Mouse (Mus musculus) embryonic stem cell, embryonic (primary cell): ENCODE data around the gene Tmem120a.

Experiments used
- CTCF ChIA-PET, 4 experiments: fragments of 300-600 bp in 2 of 4; fragments of 350-600 bp in 2 of 4; sonication (Branson Sonifier 250); formaldehyde crosslinking; loops; one replicate each; lab custom pipeline; 2022; ENCODE audit warnings: inconsistent platforms in 2 of 4; lab: Charles Lee
- POLR2A ChIA-PET, 4 experiments: fragments of 300-600 bp in 2 of 4; fragments of 350-600 bp in 2 of 4; sonication (Branson Sonifier 250); formaldehyde crosslinking; loops; one replicate each; lab custom pipeline; 2022; ENCODE audit warnings: antibody characterized with exemption in 4 of 4, inconsistent platforms in 1 of 4; lab: Charles Lee

Gene Tmem120a

DNA sequence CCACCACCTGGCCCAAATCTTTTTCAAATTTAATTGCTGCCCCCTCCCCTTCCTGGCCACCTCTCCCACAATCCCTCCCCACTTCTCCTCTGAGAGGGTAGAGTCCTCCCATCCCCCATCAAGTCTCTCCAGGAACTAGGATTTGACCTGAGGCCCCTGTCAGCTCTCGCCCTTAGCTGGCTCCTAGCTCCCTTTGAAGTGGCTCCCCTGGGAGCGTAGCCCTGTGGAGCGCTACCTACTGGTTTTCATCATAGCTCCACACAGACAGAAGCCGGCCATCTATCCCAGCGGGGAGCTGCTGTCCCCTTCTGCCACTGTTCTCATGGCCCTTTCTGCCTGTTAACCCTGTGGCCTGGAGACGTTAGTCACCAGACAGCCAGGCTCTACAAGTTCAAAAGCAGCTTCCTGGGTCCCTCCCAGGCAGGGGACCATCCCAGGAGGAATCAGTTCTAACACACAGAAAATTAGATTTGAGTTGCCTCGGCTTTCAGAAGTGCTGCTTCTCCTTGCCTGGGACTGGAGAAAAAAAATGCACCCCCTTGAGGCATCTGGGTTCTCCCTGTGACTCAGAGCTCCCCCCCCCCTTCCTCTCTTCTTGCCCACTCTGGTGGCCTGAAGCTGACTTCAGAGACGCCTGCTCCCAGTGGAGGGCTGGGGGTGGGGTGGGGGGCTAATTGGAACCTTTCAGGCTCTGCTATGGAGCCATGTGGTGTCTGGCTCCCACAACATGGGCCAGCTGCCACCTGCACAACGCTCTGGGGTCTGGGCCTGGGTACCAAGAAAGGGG, 19.5 kb downstream of the Tmem120a start:
- CTCF ChIA-PET = interaction anchor here (0.5 to 2.8 kb wide), 21 partner anchors 9 to 690 kb away, joined by 3 to 11 read pairs (median 3); partner anchors contain the start of gene Srrm3 (in 1 of the 4)
- POLR2A ChIA-PET = interaction anchor here (0.5 to 5.2 kb wide), 30 partner anchors 9 to 1071 kb away, joined by 3 to 43 read pairs (median 6); partner anchors contain the start of genes Tmem120a (in 3 of the 4), Mdh2 (in 1 of the 4) and Styxl1 (in 1 of the 4)

DNA sequence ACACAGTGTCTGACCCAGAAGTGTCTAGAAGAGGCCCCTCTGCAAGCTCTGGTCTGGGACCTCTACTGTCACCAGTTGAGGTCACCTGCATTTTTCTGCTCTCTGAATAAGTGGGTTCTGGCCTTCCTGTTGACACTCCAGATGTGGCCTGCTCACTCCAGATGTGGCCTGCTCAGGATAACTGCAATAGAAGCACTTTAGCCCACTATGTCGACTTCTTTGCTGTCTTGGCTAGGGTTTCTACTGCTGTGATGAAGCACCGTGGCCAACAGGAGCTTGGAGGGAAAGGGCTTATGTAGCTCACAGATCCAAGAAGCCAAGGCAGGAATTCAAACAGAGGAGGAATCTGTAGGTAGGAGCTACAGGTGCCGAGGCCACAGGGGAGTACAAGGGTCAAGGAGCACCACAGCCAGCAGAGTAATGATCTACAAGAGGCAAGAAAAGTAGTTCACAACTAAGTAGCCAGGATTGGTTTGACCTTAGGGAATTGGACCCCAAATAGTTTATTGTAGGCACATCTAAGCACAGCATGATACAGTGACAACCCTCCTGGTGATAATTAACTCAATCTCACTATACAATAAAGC, 21.0 kb downstream of the Tmem120a start:
- POLR2A ChIA-PET = interaction anchor here in 3 of 4 experiments (0.8 to 5.2 kb wide), 15 partner anchors 8 to 1313 kb away, joined by 3 to 43 read pairs (median 5); partner anchors contain the start of genes Mdh2 (in 2 of the 3), Styxl1 (in 2 of the 3) and Tmem120a (in 1 of the 3)
- CTCF ChIA-PET = interaction anchor here in 3 of 4 experiments (0.8 to 2.8 kb wide), 5 partner anchors 14 to 132 kb away, joined by 3 to 11 read pairs (median 3); no protein-coding TSS in a partner anchor

DNA sequence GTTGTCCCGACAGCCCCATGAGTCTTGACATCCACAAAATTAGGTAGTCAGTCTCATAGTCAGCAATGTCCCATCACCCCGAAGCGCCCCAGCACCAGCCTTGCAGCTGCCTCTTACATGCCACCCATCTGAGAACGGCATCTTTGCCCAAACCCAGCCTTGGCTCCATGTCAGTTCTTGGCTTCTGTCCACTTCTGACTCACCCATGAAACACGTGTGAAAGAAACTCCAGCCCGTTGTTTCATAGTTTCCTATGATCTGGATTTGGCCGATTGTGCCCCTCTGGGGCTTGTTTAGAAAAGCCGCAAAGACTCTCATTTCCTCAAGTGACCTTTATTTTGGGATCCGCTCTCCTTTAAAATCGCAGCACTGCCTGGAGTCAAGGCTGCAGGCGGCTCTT, 22.1 kb downstream of the Tmem120a start:
- CTCF ChIA-PET = interaction anchor here in 1 of 4 experiments (0.6 kb wide), 1 partner anchor 464 kb away, joined by 3 read pairs; no protein-coding TSS in a partner anchor
- POLR2A ChIA-PET = interaction anchor here in 3 of 4 experiments (0.6 to 5.2 kb wide), 4 partner anchors 9 to 78 kb away, joined by 3 to 43 read pairs (median 4); partner anchors contain the start of genes Mdh2 (in 1 of the 3) and Styxl1 (in 1 of the 3)

DNA sequence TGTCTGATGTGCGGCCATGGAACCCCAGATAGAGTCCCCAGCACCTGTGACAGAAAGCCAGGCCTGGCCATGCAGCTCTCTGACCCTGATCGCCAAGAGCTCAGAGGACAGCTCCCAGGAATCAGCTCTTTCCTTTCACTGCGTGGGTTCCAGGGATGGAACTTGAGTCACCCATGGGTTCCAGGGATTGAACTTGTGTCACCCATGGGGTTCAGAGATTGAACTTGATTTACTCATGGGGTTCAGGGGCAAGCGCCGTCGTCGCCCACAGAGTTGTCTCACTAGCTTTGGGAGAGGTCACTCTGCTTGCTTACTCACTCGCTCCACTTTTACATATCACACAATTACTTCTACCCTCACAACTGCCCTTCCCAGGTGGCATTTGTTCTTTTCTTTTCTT, 23.2 kb downstream of the Tmem120a start:
- ChIA-PET POLR2A (interaction anchor here (0.5 to 1.7 kb wide), 15 partner anchors 9 to 1405 kb away, joined by 3 to 7 read pairs (median 4); partner anchors contain the start of genes Dtx2 (in 1 of the 4), Mdh2 (in 1 of the 4), Styxl1 (in 1 of the 4) and Tmem120a (in 1 of the 4)), CTCF (interaction anchor here in 3 of 4 experiments (0.6 to 1.6 kb wide), 9 partner anchors 10 to 1138 kb away, joined by 3 to 6 read pairs (median 3); partner anchors contain the start of gene Tmem120a (in 1 of the 3))

DNA sequence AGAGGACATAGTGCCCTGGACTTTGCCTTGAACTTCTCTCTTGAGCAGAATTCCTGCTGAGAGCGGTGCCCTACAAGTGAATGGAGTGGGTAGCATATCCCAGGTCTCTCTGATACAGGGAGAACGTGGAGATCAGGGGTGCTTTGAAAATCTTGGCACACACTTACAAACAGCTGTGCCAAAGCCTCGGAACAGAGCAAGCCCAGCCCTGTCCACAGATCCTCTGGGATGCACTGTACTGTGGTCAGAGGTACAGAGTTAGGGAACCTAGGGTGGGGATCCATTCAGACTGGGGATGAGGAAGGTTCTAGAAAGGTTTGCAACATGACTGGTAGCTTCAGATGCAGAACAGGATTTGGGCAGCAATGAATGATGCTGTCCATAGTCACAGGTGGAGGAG, 24.1 kb downstream of the Tmem120a start:
- CTCF ChIA-PET = interaction anchor here in 3 of 4 experiments (0.6 to 1.6 kb wide), 7 partner anchors 13 to 426 kb away, joined by 3 to 6 read pairs (median 3); partner anchors contain the start of gene Tmem120a (in 1 of the 3)
- POLR2A ChIA-PET = interaction anchor here (0.6 to 1.7 kb wide), 12 partner anchors 8 to 1261 kb away, joined by 3 to 7 read pairs (median 4); partner anchors contain the start of genes Dtx2 (in 1 of the 4), Mdh2 (in 1 of the 4), Styxl1 (in 1 of the 4) and Tmem120a (in 1 of the 4)

DNA sequence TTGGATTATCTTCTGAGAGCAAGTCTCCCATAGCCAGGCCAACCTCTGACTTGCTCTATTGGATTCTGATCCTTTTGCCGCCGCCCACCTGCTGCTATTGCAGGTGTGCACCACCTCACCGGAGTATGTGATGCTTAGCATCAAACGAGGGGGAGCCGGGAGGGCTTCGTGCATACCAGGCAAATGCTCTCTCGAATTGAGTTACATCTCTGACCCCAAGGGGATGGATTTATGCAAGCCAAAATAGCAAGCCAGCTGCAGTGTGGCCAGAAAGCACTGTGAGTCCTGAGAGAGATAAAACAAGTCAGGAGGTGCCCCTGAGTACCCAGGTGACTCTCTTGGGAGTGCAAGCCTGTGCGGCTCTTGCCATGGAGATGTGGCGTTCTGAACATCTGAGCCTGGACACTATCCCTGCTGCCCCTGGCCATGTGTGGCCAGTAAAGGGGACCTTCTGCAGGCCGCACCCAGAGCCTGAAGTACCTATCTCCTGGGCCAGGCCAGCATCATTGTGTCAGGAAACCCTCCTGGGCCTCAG, 24.6 kb downstream of the Tmem120a start:
- CTCF ChIA-PET = interaction anchor here in 1 of 4 experiments (1.6 kb wide), 1 partner anchor 25 kb away, joined by 3 read pairs; the partner anchor contains the start of gene Tmem120a

DNA sequence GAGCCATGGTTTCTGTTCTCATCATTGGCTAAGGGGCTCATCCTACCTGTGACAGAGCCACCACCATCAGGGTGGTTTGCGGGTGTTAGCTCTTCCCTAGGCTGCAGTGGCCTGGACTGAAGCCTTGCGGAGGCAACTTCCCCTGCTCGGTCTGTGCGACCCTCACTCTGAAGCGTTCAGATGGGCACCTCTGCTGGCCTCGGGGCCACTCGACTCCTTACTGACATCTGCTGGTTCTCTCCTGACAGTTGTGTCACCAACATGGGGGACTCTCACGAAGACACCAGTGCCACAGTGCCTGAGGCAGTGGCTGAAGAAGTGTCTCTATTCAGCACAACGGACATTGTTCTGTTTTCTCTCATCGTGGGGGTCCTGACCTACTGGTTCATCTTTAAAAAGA, 28.6 kb downstream of the Tmem120a start:
- ChIA-PET POLR2A (interaction anchor here in 2 of 4 experiments (0.9 to 3.6 kb wide), 4 partner anchors 9 to 58 kb away, joined by 3 to 18 read pairs (median 4); no protein-coding TSS in a partner anchor), CTCF (interaction anchor here in 2 of 4 experiments (0.6 to 1.1 kb wide), 3 partner anchors 13 to 99 kb away, joined by 4 to 7 read pairs (median 6); no protein-coding TSS in a partner anchor)

More for the DNA sequence above, 24.6 kb downstream of the Tmem120a start:
- POLR2A ChIA-PET = interaction anchor here in 1 of 4 experiments (1.4 kb wide), 1 partner anchor 25 kb away, joined by 3 read pairs; the partner anchor contains the start of gene Tmem120a

DNA sequence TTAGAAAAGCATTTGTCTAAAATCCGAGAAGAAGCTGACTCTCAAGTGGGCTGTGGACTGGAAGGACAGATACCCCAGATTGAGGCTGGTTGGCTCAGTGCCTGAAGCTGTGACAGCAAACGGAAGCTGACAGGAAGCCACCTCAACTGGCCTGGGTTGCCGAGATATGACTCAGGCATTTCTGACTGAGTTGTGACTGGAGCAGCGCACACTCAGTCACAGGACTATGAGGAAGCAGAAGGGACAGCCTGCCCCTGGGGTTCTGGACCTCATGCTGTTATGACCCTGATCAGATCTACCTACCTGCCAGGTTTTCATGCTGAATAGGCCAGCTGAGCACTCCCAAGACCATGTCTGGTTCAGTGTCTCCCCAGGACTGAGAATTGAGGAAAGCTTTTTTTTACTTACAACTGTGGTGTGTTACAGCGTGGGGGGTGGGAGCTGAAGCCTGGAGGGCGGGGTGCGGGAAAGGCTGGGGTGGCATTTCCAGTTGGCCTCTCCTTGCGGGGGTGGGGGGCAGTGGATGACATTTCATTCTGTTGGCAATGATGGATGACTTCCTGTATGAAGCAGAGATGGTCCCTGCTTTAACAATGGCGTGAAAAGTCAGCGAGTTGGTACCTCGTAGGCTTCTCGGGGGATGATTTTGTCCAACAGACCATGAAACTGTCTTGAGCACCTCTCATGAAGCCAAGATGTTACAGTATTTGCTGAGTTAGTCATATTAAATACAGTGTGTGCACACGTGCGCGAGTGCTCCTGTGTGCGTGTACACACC, 30.6 kb downstream of the Tmem120a start:
- ChIA-PET CTCF (interaction anchor here in 1 of 4 experiments (1.0 kb wide), 1 partner anchor 37 kb away, joined by 5 read pairs; no protein-coding TSS in a partner anchor), POLR2A (interaction anchor here in 3 of 4 experiments (0.5 to 3.6 kb wide), 8 partner anchors 11 to 249 kb away, joined by 3 to 18 read pairs (median 5); no protein-coding TSS in a partner anchor)

DNA sequence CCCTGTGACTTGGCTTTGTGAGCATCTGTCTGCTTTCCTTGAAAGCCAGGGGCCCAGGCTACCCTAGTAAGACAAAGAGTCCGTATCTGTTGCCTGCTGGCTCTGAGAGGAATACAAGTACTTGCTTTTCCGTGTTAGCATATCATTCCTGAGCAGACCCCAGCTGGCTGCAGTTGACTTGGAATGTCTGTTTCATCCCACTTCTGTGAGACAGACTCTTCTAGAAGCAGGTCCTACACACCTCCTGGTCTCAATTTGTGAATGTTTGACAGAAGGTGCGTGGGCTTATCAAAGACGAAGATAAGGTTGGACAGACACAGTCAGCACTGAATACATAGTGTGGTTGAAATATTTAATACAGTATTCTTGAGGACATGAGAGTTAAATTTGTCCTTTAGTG, 31.4 kb downstream of the Tmem120a start:
- CTCF ChIA-PET = interaction anchor here in 1 of 4 experiments (0.5 kb wide), 1 partner anchor 311 kb away, joined by 5 read pairs; no protein-coding TSS in a partner anchor

DNA sequence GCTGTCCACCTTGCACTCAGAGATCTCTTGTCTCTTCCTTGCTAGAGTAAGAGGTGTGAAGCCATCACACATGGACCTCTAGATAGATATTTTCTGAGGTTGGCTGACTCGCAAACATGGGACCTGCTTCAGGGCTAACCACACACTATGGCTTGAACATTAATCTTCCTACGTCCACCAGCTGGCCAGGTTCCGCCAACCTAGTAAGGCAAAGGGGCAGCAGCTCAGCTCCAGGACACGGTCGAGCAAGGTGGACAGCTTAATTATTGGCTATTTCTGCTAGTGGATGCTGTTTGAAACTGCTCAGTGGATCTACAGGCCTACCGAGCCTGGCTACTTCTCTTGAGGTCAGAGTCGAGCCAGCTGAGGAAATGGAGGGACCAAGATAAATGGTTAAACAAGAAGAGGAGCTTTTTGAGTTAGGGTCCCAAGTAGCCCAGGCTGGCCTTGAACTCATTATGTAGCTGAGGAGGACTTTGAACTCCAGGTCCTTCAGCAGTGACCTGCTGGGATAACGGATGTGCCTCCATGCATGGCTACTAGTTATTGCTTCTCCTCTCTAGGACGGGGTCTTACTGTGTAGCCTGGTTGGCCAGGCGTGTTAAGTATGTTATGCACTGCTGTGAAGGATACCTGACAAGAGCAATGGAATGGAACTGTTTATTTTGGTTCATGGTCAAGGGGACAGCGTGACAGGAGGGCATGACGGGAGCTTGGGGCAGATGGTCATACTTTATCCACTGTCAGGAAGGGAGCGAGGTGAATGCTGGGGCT, 32.5 kb downstream of the Tmem120a start:
- ChIA-PET CTCF (interaction anchor here in 2 of 4 experiments (0.5 to 1.1 kb wide), 2 partner anchors 22 to 310 kb away, joined by 3 to 5 read pairs; no protein-coding TSS in a partner anchor), POLR2A (interaction anchor here in 3 of 4 experiments (0.5 to 2.2 kb wide), 6 partner anchors 9 to 216 kb away, joined by 3 to 6 read pairs (median 4); no protein-coding TSS in a partner anchor)

More for the DNA sequence above, 31.4 kb downstream of the Tmem120a start:
- POLR2A ChIA-PET = interaction anchor here in 2 of 4 experiments (0.9 to 3.6 kb wide), 6 partner anchors 8 to 21 kb away, joined by 3 to 18 read pairs (median 4); no protein-coding TSS in a partner anchor

DNA sequence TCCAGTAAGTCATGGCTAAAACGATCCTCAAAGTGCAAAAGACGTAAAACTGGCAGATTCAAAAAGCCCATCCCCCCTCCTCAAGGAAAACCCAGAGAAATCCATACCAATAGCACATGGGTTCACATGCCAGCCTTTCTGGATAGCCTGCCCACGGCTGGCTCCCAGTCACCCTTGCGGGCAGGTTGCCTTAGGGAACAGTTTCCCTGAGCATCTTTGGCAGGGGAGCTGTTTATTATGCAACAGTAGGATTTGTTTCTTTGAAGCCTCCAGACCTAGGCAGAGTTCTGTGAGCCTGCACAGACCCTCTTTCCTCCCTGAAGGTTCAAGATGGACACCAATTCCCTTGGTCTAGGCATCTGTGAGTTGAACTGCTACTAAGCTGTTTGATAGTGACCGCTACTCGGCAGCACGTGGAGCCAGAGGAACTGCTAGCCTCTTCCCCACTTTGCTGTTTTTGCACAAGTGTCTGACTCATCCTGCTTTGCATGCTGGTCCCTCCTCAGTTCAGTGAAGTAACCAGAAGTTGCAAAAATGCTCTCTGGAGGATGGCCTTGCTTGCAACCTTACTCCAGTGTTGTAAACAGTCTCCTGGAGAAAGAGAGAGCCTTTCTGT, 33.5 kb downstream of the Tmem120a start:
- ChIA-PET CTCF (interaction anchor here in 3 of 4 experiments (0.6 to 1.0 kb wide), 3 partner anchors 14 to 80 kb away, joined by 3 to 10 read pairs (median 3); no protein-coding TSS in a partner anchor), POLR2A (interaction anchor here in 3 of 4 experiments (0.6 to 1.9 kb wide), 6 partner anchors 10 to 1197 kb away, joined by 3 to 5 read pairs (median 4); no protein-coding TSS in a partner anchor)

DNA sequence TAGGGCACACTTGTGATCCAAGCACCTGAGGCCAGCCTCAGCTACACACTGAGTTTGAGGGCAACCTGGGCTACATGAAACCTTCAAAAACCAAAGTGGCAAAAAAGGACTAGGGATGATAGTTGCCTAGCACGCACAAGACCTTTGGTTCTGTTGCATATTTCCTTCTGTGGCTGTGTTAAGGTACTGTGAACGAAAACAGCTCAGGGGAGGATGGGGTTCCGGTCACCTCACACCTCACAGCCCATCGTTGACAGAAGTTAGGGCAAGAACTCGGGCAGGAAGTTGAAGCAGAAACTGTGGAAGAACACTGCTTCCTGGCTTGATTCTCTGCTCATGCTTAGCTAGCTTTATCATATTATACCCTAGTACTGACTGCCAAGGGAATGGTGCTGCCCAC, 34.5 kb downstream of the Tmem120a start:
- ChIA-PET CTCF (interaction anchor here (0.7 to 2.0 kb wide), 5 partner anchors 14 to 79 kb away, joined by 3 to 12 read pairs (median 9); no protein-coding TSS in a partner anchor), POLR2A (interaction anchor here in 2 of 4 experiments (0.6 to 1.9 kb wide), 5 partner anchors 9 to 66 kb away, joined by 3 to 5 read pairs (median 3); no protein-coding TSS in a partner anchor)

DNA sequence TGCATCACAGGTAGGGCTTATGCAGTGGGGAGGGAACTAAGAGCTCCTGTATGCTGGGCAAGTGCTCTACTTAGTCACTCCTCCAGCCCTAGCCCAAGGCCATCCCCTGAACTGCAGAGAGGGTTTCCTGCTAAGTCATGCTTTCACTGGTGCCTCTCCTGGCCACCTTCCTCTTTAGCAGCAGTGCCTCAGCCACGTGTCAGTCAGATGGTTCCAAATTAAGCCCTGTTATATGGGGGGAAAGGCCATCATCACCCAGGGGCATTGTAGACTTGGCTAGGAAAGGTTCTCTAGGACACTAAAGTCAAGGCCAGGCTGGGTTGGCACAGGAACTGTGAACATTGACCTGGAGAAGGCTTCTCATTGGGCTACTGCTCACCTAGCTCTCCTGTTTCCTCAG, 36.4 kb downstream of the Tmem120a start:
- ChIA-PET POLR2A (interaction anchor here in 3 of 4 experiments (0.6 to 2.9 kb wide), 12 partner anchors 13 to 589 kb away, joined by 3 to 14 read pairs (median 4); partner anchors contain the start of genes Mdh2 (in 2 of the 3), Styxl1 (in 2 of the 3) and Tmem120a (in 1 of the 3)), CTCF (interaction anchor here in 1 of 4 experiments (0.7 kb wide), 1 partner anchor 77 kb away, joined by 3 read pairs; no protein-coding TSS in a partner anchor)

DNA sequence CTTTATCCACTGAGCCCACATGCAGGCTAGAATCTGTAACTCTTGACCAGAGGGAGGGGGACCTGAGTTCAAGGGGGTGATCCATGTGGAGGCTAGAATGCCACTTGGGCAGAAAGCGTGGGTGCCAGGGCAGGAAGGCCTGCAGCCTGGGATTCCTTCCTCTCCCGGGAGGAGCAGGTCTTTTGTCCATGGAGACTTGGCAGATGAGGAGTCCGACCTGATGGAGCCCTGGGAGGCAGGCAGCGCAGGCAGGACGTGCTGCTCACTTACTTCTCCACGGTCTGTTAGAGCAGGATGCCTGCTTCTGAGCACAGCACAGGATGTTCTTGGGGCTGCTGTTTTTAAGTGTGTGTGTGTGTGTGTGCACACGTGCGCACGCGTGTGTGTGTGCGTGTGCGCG, 37.2 kb downstream of the Tmem120a start:
- ChIA-PET POLR2A (interaction anchor here in 2 of 4 experiments (0.6 to 2.9 kb wide), 8 partner anchors 14 to 88 kb away, joined by 3 to 14 read pairs (median 3); no protein-coding TSS in a partner anchor), CTCF (interaction anchor here in 1 of 4 experiments (1.5 kb wide), 1 partner anchor 76 kb away, joined by 4 read pairs; no protein-coding TSS in a partner anchor)
